Mouse (Mus musculus): ENCODE measurements around the gene Fgfr2.

GRCm38 (mm10) chr7:130309180-130309579, 2814.0 kb downstream of the Fgfr2 start:
- TF ChIP-seq CTCF (IDR thresholded peaks at IDR 0.05; ENCODE audit: extremely low read depth, insufficient read length, insufficient replicate concordance, low read depth, low read length) (no peak), POLR2A (IDR thresholded peaks at IDR 0.05; ENCODE audit: low read depth, low read length) (no peak)

Measured in small intestine, adult 2 months (tissue).